Mouse (Mus musculus): ENCODE results near the gene Rgp1. TPM values are rescaled to one million over a fixed set of nuclear protein-coding genes. Genes with fewer than 3 reads are reported as not detected.

Gene Rgp1
- 7.0 TPM for polyA plus RNA-seq (2017; shearing (Covaris generic))

DNA sequence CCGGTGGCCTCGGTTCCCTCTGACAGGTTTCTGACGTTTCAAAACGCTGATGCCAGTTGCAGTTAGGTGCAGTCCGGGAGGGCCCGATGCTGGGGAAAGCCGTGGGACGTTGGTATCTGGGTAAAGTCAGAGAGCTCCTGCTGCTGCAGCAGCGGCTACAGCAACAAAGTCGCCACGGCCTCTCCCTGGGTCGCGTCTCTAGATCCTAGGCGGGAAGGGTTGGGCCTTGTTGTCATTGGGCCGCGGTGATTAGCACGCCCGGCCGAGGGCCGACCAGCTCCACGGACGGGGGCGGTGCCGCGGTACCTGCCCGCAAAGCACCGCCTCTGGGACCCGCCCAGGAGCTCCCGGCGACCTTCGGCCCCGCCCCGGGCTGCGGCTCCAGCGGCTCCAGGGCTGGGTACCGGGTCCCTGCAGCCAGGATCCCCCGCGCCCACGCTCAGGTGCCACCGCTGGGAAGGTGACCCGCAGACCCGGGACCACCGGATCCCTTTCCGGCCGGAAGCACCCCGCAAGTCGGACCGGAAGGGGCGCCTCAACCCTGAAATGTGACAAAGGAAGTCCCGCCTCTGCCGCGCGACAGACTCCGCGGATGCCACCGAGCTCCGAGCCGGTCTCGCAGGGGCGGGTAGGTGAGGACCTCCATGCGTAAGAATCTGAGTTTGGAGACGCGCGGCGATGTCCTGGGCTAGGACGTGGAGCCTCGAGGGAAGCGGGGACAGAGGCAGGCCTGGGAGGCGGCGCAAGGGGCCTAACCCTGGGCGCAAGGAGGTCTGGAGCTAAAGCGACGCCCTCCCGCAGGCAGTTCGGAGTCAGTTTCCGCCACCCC lies at the start of gene Rgp1, which contains the start of gene Gba2:
TSS of gene Rgp1 (plus strand) at position 340 of the 829 bp plus-strand sequence.
TSS of gene Gba2 (minus strand) at position 498 of the 829 bp plus-strand sequence.

DNA sequence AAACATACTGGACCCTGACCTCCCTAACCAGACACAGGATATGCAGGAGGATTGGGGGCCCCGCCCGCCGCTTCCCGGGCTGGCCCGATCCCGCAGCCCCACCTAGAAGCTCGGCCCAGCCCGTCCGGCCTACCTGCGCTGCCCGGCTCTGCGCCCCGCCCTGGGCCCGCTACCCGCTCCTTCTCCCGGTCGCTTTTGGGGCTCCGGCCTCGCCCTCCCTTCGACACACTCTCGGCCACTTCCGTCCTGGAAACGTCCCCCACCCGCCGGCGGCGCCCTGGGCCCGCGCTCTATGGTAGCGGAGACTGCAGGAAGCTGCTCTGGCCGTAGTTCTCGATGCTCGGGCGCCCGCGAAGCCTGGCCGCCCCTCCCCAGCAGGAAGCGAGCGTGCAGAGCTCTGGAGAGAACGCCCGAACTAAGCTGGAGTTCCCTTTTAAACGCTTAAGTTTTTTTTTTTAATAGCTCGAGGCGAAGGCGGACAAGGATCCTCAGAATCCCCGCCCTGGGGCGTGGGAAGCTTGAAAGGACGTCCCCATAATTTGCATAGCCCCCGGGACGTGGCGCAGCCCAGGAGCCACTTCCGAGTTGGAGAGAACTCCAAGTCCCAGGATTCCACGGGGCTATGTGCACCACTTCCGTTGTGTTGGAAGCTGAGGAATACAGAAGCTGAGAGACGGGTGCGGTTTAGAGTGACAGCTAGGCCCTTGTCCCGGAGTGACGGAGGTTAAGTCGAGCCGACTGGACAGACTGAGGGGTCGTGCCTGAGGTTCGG lies 16.3 kb upstream of the Rgp1 start, which contains the start of the genes Creb3 and Tln1:
TSS of gene Creb3 (plus strand) at position 336 of the 772 bp plus-strand sequence.
TSS of gene Tln1 (minus strand) at position 695 of the 772 bp plus-strand sequence.

DNA sequence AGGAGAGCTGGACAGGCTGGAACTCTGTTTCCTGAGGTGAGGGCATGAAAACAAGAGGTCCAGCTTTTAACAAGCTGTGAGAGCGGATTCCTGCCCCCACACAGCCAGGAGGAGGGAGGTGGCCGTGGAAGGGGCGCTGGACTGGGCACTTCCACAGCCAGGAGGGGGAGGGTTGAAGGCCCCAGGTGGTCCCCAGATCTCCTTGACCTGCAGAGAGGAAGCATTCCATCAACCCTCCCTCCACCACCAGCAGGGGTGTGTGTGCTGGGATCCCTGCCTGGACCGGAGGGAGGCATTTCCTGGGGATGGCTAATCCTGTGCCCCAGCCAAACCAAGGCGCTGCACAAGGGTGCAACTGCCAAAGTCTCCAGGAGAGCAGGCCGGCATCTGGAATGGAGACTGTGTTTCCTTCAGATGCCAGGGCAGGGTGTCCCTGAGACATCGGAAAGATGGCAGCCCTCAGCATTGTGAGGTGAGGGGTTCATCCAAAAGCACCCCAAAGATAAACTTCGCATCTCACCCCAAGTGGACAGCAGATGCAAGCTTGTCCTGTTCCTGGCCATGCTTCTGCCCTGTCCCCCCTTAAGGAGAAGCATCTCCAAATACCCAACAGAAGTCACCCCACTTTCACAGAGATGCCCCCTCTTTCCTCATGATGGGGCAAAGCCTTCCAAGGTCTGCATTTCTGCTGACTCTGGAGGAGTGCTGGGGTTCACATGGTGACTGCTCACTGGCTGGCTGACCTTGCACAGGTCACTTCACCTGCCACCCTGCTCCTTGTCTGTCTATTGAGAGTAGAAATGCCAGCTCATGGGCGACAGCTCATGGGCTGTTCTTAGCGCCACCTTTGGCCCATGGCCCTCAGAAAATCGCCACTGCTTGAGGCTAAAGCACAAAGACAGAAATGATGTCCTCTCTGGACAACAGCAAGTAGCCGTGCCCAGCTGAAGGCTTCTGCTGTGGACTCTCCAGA lies 6.2 kb downstream of the Rgp1 start, which contains the start of gene Msmp:
TSS of gene Msmp (minus strand) at position 51 of the 973 bp plus-strand sequence.

DNA sequence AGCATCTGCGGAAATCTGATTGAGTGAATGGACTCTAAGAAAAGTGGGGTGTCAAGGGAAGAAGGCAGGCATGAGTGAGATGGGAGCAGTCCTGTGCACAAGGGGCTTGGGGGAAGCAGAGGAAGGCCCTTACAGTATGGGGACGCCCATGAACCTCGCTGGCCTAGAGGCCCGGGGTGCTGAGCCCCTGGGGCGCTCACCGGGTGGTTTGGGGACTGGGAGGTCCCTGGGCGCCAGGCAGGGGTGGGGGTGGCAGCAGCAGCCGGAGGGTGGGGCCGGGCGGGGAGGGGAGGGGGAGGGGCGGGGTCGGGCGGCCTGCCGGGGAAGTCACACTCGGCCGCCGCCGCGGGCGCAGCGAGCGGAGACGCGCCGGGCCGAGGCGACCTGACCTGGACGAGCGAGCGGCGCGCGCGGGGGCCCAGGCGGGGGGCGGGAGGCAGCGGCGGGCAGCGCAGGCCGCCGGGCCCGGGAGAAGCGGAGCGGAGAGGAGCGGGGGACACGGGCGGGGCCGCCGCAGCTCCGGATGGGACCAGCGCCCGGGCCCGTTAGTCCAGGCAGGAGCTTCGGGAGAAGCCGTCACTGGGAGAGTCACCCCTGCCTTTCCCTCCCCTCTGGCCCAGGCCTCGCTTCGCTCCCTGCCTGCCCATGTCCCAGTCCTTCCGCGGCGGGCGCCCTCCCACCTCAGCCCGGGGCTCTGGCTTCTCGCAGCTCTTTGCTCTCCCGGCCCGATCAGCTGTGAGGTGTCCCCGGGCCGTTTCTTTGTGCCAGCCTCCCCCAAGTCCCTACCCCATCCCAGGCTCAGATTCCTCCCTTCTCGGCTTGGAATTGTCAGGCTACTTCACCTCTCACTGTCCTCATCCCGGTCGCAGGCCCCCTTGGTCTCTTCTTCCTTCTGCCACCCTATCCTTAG lies 52.8 kb downstream of the Rgp1 start, which contains the start of gene Npr2:
TSS of gene Npr2 (plus strand) at position 890 of the 910 bp plus-strand sequence.

Other genes with a start within 250 kb of the Rgp1 start
- not detected for gene Rusc2, start 196.7 kb upstream of the Rgp1 start, polyA plus RNA-seq (2017; shearing (Covaris generic))
- not detected for gene Fam166b, start 149.6 kb upstream of the Rgp1 start, polyA plus RNA-seq (2017; shearing (Covaris generic))
- gene Tesk1, start 136.8 kb upstream of the Rgp1 start, polyA plus RNA-seq (2017; shearing (Covaris generic)) = 66.2 TPM
- gene Cd72, start 124.1 kb upstream of the Rgp1 start, polyA plus RNA-seq (2017; shearing (Covaris generic)) = 15.3 TPM
- gene Sit1, start 95.0 kb upstream of the Rgp1 start, polyA plus RNA-seq (2017; shearing (Covaris generic)) = 228 TPM
- 64.2 TPM for gene Ccdc107, start 85.8 kb upstream of the Rgp1 start, polyA plus RNA-seq (2017; shearing (Covaris generic))
- 4.8 TPM for gene Arhgef39, start 79.0 kb upstream of the Rgp1 start, polyA plus RNA-seq (2017; shearing (Covaris generic))
- 0.67 TPM for gene Car9, start 71.7 kb upstream of the Rgp1 start, polyA plus RNA-seq (2017; shearing (Covaris generic))
- gene Tpm2, start 55.0 kb upstream of the Rgp1 start, polyA plus RNA-seq (2017; shearing (Covaris generic)) = not detected
- gene Creb3, start 16.4 kb upstream of the Rgp1 start, polyA plus RNA-seq (2017; shearing (Covaris generic)) = 58.4 TPM
- gene Tln1, start 16.0 kb upstream of the Rgp1 start, polyA plus RNA-seq (2017; shearing (Covaris generic)) = 223 TPM
- 30.8 TPM for gene Gba2, start 158 bp downstream of the Rgp1 start, polyA plus RNA-seq (2017; shearing (Covaris generic))
- 2.5 TPM for gene Msmp, start 5.8 kb downstream of the Rgp1 start, polyA plus RNA-seq (2017; shearing (Covaris generic))
- gene Npr2, start 53.2 kb downstream of the Rgp1 start, polyA plus RNA-seq (2017; shearing (Covaris generic)) = not detected
- not detected for gene Spag8, start 74.9 kb downstream of the Rgp1 start, polyA plus RNA-seq (2017; shearing (Covaris generic))
- gene Hint2, start 77.8 kb downstream of the Rgp1 start, polyA plus RNA-seq (2017; shearing (Covaris generic)) = 56.2 TPM
- gene Tmem8b, start 90.3 kb downstream of the Rgp1 start, polyA plus RNA-seq (2017; shearing (Covaris generic)) = 1.3 TPM
- 0.67 TPM for gene Fam221b, start 90.4 kb downstream of the Rgp1 start, polyA plus RNA-seq (2017; shearing (Covaris generic))
- not detected for gene Olfr70, start 122.1 kb downstream of the Rgp1 start, polyA plus RNA-seq (2017; shearing (Covaris generic))
- gene Olfr71, start 131.5 kb downstream of the Rgp1 start, polyA plus RNA-seq (2017; shearing (Covaris generic)) = not detected
- gene Hrct1, start 148.5 kb downstream of the Rgp1 start, polyA plus RNA-seq (2017; shearing (Covaris generic)) = not detected
- 0.09 TPM for gene Spaar, start 151.3 kb downstream of the Rgp1 start, polyA plus RNA-seq (2017; shearing (Covaris generic))
- not detected for gene Olfr159, start 192.3 kb downstream of the Rgp1 start, polyA plus RNA-seq (2017; shearing (Covaris generic))
- gene Olfr156, start 245.2 kb downstream of the Rgp1 start, polyA plus RNA-seq (2017; shearing (Covaris generic)) = 1.6 TPM

Measured in effector memory CD4-positive, alpha-beta T cell, adult 5 months (primary cell).